Mouse (Mus musculus) midbrain, embryonic 13.5 days (tissue): Measurements from ENCODE around the gene Sspo. TPM values are rescaled to one million over a fixed set of nuclear protein-coding genes. Genes with fewer than 3 reads are reported as not detected.

Source experiments
- microRNA-seq: library from miRNA; unstranded; fragments of <30 nt; microRNA quantifications from one replicate; pipeline ENCODE4, GENCODE M21; 2016
- polyA plus RNA-seq: library from polyadenylated mRNA; unstranded; fragments of >200 nt; fragmentation: Nextera tagmentation; extraction: Ambion mirVana; gene quantifications from 2 replicates; pipeline ENCODE4 v1.2.1, GENCODE M21; 2015

The Sspo gene
- polyA plus RNA-seq, 1 experiment from 2014 or later, result 0.22 TPM

Small RNAs within 50 kb of the gene (microRNA-seq; reads per million reads assigned to microRNA genes)
- gene Gm24325, result not detected

Other genes with a start within 250 kb of the Sspo start
- gene Krba1, start 52.6 kb upstream of the Sspo start, polyA plus RNA-seq, result 28.7 and 29.0 TPM in 2 replicates
- 23.6 and 24.3 TPM in 2 replicates for gene Zfp467, start 2.4 kb upstream of the Sspo start, polyA plus RNA-seq
- gene Atp6v0e2, start 89.4 kb downstream of the Sspo start, polyA plus RNA-seq, result 174 and 176 TPM in 2 replicates
- gene Lrrc61, start 106.6 kb downstream of the Sspo start, polyA plus RNA-seq, result 20.8 and 21.2 TPM in 2 replicates
- 2.5 and 2.9 TPM in 2 replicates for gene Rarres2, start 124.6 kb downstream of the Sspo start, polyA plus RNA-seq
- not detected in 2 replicates for gene Gm45021, start 141.4 kb downstream of the Sspo start, polyA plus RNA-seq
- gene Repin1, start 145.7 kb downstream of the Sspo start, polyA plus RNA-seq, result 44.6 and 47.2 TPM in 2 replicates
- 1.0 TPM in 1 of 2 replicates, not detected in the other for gene Gm44965, start 145.7 kb downstream of the Sspo start, polyA plus RNA-seq
- 14.6 and 17.8 TPM in 2 replicates for gene Zfp775, start 153.8 kb downstream of the Sspo start, polyA plus RNA-seq
- 6.5 and 7.6 TPM in 2 replicates for gene AI854703, start 178.5 kb downstream of the Sspo start, polyA plus RNA-seq
- 0.46 and 0.53 TPM in 2 replicates for gene Gimap8, start 199.0 kb downstream of the Sspo start, polyA plus RNA-seq
- 1.0 and 2.2 TPM in 2 replicates for gene Gimap9, start 227.9 kb downstream of the Sspo start, polyA plus RNA-seq
- gene Gimap4, start 236.3 kb downstream of the Sspo start, polyA plus RNA-seq, result 1.2 and 2.1 TPM in 2 replicates